Mouse (Mus musculus): Measurements from ENCODE around the gene Pstpip1. TPM values are rescaled to one million over a fixed set of nuclear protein-coding genes. Genes with fewer than 3 reads are reported as not detected.

The Pstpip1 gene
- 1 to 10 TPM; 2.0 to 4.8 TPM for total RNA-seq (2021)
- long read RNA-seq, experiment 1, partial matches to known transcripts, result 1 of 3 reads
- long read RNA-seq, experiment 1, other reads (novel, unspliced or antisense), result 0 of 3 reads
- long read RNA-seq, experiment 2, partial matches to known transcripts, result 0 of 2 reads
- long read RNA-seq, experiment 2, other reads (novel, unspliced or antisense), result 0 of 2 reads

DNA sequence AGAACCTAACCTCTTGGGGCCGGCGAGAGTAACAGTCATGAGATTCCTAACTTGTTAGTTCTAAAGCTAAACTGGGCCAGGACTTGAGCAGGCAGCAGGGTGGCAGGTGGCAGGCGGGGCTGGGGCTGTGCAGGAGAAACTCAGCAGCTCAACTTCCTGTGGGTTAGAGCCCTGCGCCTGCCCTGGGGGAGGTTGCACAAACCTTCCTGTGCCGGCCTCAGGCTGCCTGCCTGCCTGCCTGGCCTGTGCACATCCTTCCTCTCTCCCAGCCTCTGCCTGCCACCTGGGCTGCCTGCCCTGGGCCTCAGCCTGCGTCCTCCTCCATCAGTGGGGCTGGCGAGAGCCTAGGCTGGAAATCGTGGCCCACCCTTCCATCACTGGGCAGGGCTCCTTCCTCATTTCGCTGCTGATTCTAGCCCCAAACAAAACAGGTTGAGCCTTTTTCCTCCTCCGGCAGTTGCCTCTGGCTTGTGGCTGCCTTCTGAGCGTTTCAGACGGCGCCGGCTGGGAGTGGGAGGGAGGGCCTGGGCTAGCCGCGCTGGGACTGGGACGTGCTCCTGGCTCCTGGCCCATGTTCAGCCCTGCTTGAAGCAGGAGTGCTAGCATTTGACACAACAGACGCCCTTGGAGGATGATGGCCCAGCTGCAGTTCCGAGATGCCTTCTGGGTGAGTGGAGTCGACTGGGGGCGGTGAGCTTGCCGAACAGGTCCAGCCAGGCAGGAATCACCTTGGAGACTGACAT, at the start of gene Pstpip1:
Gene Pstpip1, plus strand, starts transcription at position 185 of the 743 bp plus-strand sequence.
- DNase-seq (ENCODE audit: low spot score in 2 of 2), result peak; percentile 58 to 76
- no peak for TF ChIP-seq CTCF (conservative IDR thresholded peaks at IDR 0.05)
- peak within 1 kb of the TSS; percentile 23; the same call in 1 of the 2 replicates for H3K4me3 ChIP-seq
- peak within 1 kb of the TSS; percentile 87 for H3K27ac ChIP-seq

DNA sequence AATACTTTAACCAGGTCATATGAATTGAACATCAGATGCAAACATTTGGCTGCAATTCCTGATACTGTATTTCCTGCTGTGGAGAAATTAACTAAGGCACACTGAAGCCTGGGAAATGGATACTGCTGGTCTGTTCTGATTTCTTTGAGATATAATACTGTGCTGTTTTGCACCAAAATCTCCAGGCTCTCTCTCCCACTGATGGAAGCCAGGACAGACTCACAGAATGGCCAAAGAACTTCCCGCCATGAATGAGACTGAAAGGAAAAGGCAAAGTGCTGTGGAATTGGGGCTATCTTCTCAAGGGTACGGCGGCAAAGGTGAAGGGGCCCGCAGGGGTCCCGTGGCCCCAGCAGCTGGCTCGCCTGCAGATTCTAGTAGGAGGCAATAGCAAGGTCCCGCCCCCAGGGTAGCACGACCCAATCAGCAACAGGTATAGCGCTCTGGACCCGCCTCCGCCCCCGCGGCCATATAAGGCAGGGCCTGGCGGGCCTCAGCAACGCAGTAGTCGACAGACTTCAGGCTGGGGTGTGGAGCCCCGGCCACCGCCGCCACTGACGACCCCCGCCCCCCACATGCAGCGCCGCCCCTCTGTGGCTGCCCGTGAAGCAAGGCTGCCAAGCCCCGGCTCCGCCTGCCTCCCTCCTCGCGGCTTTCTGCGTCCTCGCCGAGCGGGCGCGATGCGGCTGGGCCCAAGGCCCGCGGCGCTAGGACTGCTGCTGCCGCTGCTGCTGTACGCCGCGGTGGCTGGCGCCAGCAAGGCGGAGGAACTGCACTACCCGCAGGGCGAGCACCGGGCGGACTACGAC, 48.2 kb upstream of the Pstpip1 start, which contains the start of gene Rcn2:
Gene Rcn2, plus strand, starts transcription at position 474 of the 809 bp plus-strand sequence.
- peak within 1 kb of the TSS; percentile 74 for H3K4me3 ChIP-seq

DNA sequence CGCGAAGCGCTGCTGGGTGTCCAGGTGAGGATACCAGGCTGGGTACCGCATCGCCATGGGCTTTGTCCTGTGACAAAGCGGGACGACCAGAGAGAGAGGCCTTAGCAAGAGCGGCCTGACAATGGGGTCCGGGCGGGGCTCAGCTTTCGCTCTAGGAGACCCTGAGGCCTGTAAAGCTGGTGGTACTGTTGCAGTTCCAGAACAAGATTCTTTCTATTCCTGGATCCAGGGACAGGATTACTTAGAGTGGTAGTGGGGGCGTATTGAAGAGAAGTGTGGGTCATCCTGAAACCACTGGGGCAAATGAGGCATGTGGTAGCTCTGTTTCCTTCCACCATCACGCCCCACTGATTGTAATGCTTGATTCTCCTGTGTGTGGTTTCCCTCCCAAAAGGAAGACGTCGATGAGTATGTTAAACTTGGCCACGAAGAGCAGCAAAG, 47.6 kb upstream of the Pstpip1 start:
- no peak for TF ChIP-seq CTCF (conservative IDR thresholded peaks at IDR 0.05)

More for the DNA sequence above, 48.2 kb upstream of the Pstpip1 start, which contains the start of gene Rcn2:
- peak; percentile 61 for TF ChIP-seq CTCF (conservative IDR thresholded peaks at IDR 0.05)
- H3K27ac ChIP-seq, result peak within 1 kb of the TSS; percentile 96
- peak; percentile 93 to 94 for DNase-seq (ENCODE audit: low spot score in 2 of 2)

DNA sequence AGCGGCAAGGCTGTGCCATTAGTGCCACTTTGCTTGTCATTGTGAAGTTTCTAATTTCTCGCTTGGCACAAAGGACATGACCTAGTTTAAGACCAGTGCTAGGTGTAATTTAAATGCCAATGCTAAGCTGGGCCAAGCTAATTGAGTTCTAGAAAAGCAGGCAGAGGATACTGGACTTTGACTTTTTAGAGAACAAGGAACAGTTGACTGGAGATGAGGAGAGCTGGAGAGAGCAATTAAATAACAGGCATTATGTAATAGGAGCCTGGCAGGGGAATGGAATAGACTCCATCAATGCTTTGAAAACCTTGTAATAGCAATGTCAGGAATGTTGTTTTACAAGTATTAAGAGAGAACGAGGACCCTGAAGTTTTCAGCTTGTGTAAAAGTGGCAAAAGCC, 36.0 kb upstream of the Pstpip1 start:
- TF ChIP-seq CTCF (conservative IDR thresholded peaks at IDR 0.05), result no peak
- no peak overlapping the region for H3K4me3 ChIP-seq
- H3K27ac ChIP-seq, result peak overlapping the region; percentile 8; the same call in 1 of the 2 replicates
- DNase-seq (ENCODE audit: low spot score in 2 of 2), result peak in 1 of 2 experiments; percentile 23

More for the DNA sequence above, 47.6 kb upstream of the Pstpip1 start:
- no peak for DNase-seq (ENCODE audit: low spot score in 2 of 2)
- Histone ChIP-seq H3K4me3 (peak overlapping the region; percentile 74), H3K27ac (peak overlapping the region; percentile 96)

DNA sequence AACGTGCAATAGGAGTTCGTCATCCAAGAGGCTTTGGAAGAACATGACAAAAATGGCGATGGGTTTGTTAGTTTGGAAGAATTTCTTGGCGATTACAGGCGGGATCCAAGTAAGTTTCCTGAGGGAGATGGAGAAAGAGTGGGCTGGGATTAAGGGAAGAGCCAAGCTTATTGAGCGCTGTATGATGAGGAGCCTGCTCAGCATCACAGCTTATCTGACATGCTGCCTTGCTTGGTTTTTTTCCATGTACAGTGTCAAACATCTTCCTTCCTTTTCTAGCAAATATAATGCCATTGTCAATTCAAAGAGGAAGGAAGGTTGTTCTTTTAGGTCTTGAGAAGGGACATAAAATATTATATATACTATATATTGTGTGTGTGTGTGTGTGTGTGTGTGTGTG, 33.6 kb upstream of the Pstpip1 start:
- DNase-seq (ENCODE audit: low spot score in 2 of 2), result no peak
- Histone ChIP-seq H3K27ac (no peak overlapping the region), H3K4me3 (no peak overlapping the region)
- no peak for TF ChIP-seq CTCF (conservative IDR thresholded peaks at IDR 0.05)

DNA sequence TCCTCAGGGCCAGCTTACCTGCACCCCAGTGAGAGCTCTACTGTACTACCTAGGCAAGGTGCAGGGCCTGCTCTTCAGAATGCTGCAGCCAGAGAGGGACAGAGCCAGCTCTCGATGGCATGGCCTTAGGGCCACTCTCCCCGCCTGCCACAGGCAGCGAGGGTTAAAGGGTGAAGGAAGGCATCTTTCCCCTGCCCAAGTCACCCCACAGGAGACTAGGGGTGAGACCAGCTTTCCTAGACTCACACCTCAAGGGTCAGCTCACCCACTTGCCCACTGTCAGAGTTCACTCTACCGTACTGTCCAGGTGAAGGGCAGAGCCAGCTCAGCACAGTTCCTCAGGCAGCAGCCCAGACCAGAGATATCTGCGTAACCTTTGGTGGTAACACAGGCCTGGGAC, 27.4 kb upstream of the Pstpip1 start:
- no peak for TF ChIP-seq CTCF (conservative IDR thresholded peaks at IDR 0.05)
- Histone ChIP-seq H3K4me3 (no peak overlapping the region), H3K27ac (no peak overlapping the region; the same call in 1 of the 2 replicates)
- DNase-seq (ENCODE audit: low spot score in 2 of 2), result no peak

DNA sequence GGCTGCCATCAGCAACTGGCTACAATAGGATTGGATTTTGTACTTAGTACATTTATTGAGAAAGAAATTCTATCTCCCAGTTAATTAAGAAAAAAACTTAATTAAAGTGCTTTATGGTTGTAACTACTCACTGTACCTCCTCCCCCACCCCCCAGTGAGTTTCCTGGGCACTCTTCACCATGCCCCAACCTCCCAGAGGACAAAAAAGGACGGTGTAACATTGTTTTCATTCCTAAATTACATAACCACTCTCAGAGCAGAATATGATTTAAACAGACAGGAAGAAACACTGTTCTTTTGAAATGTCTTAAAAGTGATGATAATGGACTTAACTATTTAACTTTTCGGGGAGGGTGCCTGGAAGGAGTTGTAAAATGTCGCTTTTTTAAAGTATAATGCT, 24.8 kb upstream of the Pstpip1 start:
- TF ChIP-seq CTCF (conservative IDR thresholded peaks at IDR 0.05), result no peak
- Histone ChIP-seq H3K4me3 (no peak overlapping the region), H3K27ac (peak overlapping the region; percentile 65; the same call in 1 of the 2 replicates)
- no peak for DNase-seq (ENCODE audit: low spot score in 2 of 2)

DNA sequence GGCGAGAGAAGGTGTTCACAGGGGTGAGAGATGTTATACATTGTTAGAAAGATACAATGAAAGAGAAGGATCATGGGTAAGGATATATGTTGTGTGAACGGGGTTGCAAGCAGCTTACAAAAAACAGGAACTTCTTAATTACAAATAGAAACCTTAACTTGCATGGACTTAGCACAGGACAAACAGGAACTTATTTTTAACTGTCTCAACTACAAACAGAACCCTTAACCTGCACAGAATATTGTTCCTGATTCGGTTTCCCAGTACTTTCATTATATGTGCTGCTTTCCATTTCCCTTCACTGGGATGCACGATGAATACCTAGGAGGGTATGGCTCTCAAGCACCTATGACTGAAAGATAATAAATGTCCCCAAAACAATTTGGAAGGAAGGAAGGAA, 21.8 kb upstream of the Pstpip1 start:
- no peak overlapping the region for H3K4me3 ChIP-seq
- TF ChIP-seq CTCF (conservative IDR thresholded peaks at IDR 0.05), result no peak
- H3K27ac ChIP-seq, result no peak overlapping the region
- no peak for DNase-seq (ENCODE audit: low spot score in 2 of 2)

DNA sequence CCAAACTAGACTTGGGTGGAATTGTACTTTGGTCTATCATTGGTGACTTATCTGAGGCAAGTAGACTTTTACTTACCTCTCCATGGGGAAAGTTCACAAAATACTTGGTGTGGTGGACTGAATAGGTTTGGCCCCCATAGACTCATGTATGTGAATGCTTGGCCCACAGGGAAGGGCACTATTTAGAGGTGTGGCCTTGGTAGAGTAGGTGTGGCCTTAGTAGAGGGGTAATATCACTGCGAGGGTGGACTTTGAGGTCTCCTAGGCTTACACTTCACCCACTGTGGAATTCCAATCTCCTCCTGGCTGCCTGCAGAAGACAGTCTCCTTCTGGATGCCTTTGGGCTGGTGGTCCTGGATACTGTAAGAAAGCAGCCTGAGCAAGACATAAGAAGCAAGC, 21.1 kb upstream of the Pstpip1 start:
- no peak for TF ChIP-seq CTCF (conservative IDR thresholded peaks at IDR 0.05)
- H3K27ac ChIP-seq, result no peak overlapping the region
- no peak for DNase-seq (ENCODE audit: low spot score in 2 of 2)
- no peak overlapping the region for H3K4me3 ChIP-seq

DNA sequence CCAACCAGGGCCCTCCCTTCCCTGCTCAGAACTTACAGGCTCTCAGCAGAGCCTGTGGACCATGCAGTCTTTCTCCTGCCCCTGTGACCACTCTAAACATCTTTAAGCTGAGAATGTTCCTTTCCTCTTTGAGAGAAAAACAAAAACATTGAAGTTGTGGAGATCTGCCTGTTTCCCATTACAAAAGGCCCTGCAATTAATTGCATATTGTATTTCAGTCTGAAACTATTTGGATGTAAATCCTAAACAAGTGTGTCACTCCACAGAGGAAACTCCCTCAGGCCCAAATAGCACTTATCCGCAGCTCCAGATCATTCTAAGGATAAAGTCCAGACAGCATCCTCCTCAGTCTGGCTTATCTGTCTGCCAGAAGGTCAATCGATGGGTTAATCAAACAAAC, 16.9 kb upstream of the Pstpip1 start:
- no peak for TF ChIP-seq CTCF (conservative IDR thresholded peaks at IDR 0.05)
- Histone ChIP-seq H3K4me3 (no peak overlapping the region), H3K27ac (no peak overlapping the region)
- no peak for DNase-seq (ENCODE audit: low spot score in 2 of 2)

DNA sequence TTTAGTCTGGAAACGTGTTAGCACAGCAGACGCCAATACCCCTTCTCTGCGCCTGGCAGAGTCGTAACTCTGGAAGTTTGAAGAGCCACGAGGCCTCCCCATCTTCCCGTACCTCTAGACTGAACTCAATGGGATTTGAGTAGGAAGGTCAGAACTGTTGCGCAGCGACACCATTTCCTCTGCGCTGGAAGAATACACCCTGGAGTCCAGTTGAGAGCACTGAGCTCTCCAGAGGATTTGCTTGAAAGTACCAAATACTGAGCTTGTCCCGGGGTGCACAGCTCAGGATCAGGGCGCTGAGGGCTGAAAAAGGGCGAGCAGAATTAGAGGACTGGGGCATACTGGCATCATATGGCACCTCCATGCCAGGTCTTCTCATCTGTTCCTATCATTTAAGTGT, 14.9 kb upstream of the Pstpip1 start:
- no peak for DNase-seq (ENCODE audit: low spot score in 2 of 2)
- Histone ChIP-seq H3K27ac (peak overlapping the region; percentile 88), H3K4me3 (peak overlapping the region; percentile 36; the same call in 1 of the 2 replicates)
- no peak for TF ChIP-seq CTCF (conservative IDR thresholded peaks at IDR 0.05)

DNA sequence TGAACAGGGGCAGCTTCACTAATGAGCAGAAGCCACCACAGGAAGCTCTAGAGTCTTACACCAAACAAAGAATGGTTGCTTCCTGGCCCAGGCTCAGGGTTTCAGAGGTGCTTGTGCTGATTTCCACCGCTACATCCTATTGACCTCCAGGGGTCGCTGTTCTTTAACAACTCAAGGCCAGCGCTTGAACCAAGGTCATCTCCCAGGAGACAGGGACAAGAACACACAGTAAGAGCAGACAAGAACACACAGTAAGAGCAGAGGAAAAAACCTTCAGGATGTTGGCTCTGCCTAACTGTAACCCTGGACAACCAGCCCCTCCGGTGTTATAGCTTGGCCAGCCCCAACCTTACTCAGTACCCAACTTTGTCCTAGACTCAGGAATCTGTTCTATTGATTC, 14.5 kb upstream of the Pstpip1 start:
- H3K4me3 ChIP-seq, result no peak overlapping the region
- H3K27ac ChIP-seq, result peak overlapping the region; percentile 88
- peak; percentile 82 for TF ChIP-seq CTCF (conservative IDR thresholded peaks at IDR 0.05)
- peak; percentile 53 to 82 for DNase-seq (ENCODE audit: low spot score in 2 of 2)
